Mouse (Mus musculus): ENCODE measurements around the gene Ero1l.

Gene Ero1l

DNA sequence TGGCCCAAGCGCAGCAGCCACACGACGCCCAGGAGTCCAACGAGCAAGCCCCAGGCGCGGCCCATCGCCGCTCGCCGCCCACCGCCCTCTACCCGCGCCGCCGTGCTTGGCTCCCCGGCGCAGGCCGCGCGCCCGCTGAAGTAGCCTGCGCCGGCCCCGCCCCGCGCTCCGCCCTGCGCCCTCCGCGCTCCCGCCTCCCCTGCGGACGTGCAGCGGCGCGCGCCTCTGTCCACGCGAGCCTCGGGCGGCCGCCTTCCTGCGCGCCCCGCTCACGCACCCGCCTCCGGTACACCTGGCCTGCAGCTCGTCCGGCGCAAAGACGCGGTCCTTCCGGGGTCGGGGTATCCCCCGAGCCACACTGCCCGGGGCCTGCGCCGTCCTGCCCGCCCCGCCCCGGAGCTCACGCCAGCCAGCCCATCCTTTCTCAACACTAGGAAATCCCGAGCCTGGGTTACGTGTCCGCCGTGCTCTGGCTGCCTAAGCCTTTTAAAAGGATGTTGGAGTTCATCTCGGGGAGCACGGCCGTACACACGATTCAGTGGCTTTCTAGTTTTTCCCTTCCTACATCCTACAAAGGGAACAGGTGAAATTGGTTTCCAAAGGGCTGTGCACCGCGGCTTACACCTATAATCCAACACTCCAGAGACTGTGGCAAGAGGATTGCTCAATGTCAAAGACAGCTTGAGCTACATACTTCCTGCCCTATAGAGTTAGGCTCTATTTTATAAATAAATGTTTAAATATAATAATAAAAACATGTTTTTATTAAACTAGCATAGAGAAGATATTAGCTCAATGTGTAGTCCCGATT lies at the start of gene Ero1l:
TSS of gene Ero1l (minus strand) at position 346 of the 811 bp plus-strand sequence.
- peak; percentile 69 to 74 for DNase-seq (ENCODE audit: low spot score in 2 of 2)

GRCm38 (mm10) chr14:45365196-45365587 lies 46.6 kb upstream of the Ero1l start:
- no peak for DNase-seq (ENCODE audit: low spot score in 2 of 2)

- no peak for DNase-seq (ENCODE audit: low spot score in 2 of 2)
Measured at GRCm38 (mm10) chr14:45364211-45365195, 45.9 kb upstream of the Ero1l start.

GRCm38 (mm10) chr14:45350931-45351859 lies 32.6 kb upstream of the Ero1l start, which contains the start of gene Styx:
TSS of gene Styx (plus strand) at chr14:45351093.
- peak; percentile 74 to 86 for DNase-seq (ENCODE audit: low spot score in 2 of 2)

- peak; percentile 74 to 82 for DNase-seq (ENCODE audit: low spot score in 2 of 2)
Measured at GRCm38 (mm10) chr14:45329589-45330181, 11.1 kb upstream of the Ero1l start, which contains the start of gene Psmc6. TSS of gene Psmc6 (plus strand) at chr14:45329788.

- no peak for DNase-seq (ENCODE audit: low spot score in 2 of 2)
Measured at GRCm38 (mm10) chr14:45329018-45329588, 10.5 kb upstream of the Ero1l start.

DNA sequence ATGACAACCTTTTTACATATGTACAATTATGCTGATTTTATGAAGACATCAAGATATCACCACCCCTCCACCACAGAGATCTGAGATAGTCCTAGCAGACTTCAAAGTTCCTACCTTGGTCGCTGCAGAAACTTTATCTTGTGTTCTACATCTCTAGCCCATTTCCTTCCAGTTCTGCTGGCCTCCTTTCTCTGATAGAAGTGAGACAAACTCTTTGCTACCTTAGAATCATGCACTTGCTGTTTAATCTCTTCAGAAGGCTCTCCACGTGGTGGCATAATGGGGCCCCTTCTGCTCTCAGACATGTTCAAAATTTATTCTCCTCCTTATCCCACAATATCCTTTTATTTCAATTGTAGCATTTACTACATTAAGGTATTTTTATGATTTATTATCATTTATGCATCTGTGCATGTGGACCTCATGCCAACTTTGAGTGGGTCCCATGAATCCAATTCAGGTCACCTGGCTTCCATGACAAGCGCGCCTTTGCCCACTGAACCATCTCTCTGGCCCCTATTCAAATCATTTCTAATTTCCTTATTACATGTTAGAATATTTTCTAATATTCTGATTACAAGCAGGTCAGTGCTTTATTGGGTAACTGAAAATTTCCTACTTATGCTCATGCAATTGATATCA lies 9.6 kb upstream of the Ero1l start:
- no peak for DNase-seq (ENCODE audit: low spot score in 2 of 2)

- no peak for DNase-seq (ENCODE audit: low spot score in 2 of 2)
Measured at GRCm38 (mm10) chr14:45325471-45325870, 6.9 kb upstream of the Ero1l start.

DNA sequence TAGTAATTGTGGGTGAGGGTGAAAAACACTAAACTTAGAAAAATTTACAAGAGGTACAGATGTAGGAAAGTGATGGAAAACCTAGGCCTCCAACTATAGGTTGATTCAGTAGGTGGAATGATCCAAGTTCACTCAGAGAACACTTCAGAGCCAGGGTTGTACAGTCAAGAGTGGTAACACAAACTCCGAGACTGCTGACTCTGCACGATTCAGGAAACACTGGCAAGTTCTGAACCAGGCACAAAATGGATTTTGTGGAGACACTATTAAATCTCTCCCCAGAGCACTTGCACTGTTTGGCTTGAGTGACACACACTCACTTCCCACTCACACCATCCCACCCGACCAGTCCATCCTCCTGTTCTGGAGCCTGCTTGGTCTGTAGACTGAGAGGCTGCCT lies 4.7 kb upstream of the Ero1l start:
- no peak for DNase-seq (ENCODE audit: low spot score in 2 of 2)

DNA sequence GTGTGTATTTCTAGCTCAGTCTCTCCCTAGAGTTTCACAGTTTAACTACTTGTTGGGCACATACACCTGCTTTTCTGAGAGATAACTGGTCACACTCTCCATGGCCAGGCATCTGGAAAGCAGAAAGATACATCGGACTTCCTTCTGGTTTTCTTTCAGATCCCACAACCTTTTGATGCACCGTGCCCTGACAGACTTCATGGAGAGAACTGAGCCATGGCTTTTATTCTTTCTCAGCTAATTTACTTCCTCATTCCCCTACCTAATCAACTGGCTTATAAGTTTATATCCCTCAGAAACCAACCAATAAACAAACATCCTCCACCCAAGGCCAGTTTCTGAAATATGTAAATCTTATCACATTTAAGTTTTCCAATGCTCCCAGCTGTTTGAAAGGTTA lies 3.9 kb upstream of the Ero1l start:
- no peak for DNase-seq (ENCODE audit: low spot score in 2 of 2)

DNA sequence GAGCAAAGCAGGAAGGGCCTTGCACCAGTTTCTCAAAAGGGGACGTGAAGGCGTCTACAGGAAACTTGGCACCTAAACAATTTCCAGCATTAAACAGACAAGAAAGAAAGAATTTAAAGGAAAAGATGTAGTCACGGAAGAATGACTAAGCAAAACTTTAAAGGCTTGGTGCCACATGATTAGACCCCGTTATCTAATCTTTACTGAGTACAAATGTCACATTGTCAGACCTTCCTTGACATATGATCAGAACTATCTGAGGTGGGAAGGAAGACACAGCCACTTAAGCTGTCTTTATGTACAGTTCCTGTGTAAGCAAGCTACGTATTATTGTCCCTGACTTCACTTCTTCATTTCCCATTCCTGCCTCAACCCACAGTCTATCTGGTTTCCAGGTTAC lies 3.1 kb upstream of the Ero1l start:
- DNase-seq (ENCODE audit: low spot score in 2 of 2), result no peak

- DNase-seq (ENCODE audit: low spot score in 2 of 2), result no peak
Measured at GRCm38 (mm10) chr14:45321067-45321466, 2.5 kb upstream of the Ero1l start.

- no peak for DNase-seq (ENCODE audit: low spot score in 2 of 2)
Measured at GRCm38 (mm10) chr14:45320111-45320510, 1.5 kb upstream of the Ero1l start.

- no peak for DNase-seq (ENCODE audit: low spot score in 2 of 2)
Measured at GRCm38 (mm10) chr14:45319237-45319610, 653 bp upstream of the Ero1l start.

- no peak for DNase-seq (ENCODE audit: low spot score in 2 of 2)
Measured at GRCm38 (mm10) chr14:45317921-45318411, 605 bp downstream of the Ero1l start.

GRCm38 (mm10) chr14:45316927-45317326 lies 1.6 kb downstream of the Ero1l start:
- no peak for DNase-seq (ENCODE audit: low spot score in 2 of 2)

GRCm38 (mm10) chr14:45310101-45310500 lies 8.5 kb downstream of the Ero1l start:
- no peak for DNase-seq (ENCODE audit: low spot score in 2 of 2)

GRCm38 (mm10) chr14:45309646-45310045 lies 8.9 kb downstream of the Ero1l start:
- no peak for DNase-seq (ENCODE audit: low spot score in 2 of 2)

DNA sequence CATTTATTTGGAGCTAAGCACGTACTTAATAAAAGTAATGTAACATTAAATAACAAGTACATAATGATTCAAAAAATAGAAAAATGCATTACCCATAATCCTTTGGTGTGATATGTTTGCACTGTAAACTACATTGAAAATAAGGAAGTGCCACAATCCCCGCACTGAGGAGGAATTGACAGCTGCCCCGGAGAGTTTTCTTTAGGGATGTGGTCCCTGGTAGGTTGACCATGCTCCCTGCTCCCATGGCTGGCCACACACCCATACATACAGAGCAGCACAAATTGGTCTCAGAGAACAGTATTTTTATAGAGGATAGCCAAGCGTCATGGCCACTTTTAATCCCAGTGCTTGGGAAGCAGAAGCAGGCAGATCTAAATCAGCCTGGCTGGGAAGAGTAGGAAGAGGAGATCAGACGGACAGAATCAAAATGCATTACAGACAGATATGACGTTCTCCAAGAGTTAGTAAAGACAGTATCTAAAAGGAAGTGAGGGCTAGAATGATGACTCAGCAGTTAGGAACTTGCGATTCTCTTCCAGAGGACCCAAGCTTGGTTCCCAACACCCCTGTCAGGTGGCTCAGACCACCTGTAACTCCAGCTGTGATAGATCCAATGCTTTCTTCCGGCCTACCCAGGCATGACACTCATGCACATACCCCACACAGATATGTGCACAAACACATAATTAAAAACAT lies 10.8 kb downstream of the Ero1l start:
- no peak for DNase-seq (ENCODE audit: low spot score in 2 of 2)

Data from frontal cortex, postnatal 25 days (tissue).